27 mouse cellular contexts compared by ENCODE assay signal in genomic region chr13:56444112-56444511, GRCm38 (mm10). TPM values are rescaled to one million over a fixed set of nuclear protein-coding genes. Genes with fewer than 3 reads are reported as not detected.
DNase-seq lines count a peak whose midpoint lies in the region; ATAC-seq and TF ChIP-seq lines count a peak whose summit lies in the region.
"Had no signal": no experiment of that assay in that cellular context is flagged by ENCODE, and none has a peak within 500 bp of the region (broad histone marks: within the 10 kb centered on the region; RNA-seq: fewer than 3 reads in every experiment).

No protein-coding gene starts in this region.

- H3K9ac ChIP-seq in forebrain, embryonic 11.5 days (ENCODE audit: low read length): no peak overlapping the region
- H3K9ac ChIP-seq in forebrain, embryonic 15.5 days (replicated peaks): no peak overlapping the region
- no peak overlapping the region for H3K9ac ChIP-seq in midbrain, embryonic 15.5 days
- H3K9ac ChIP-seq: embryonic facial prominence, embryonic 13.5 days; forebrain, embryonic 13.5 days; forebrain, postnatal 0 days; hindbrain, embryonic 12.5 days; hindbrain, embryonic 15.5 days; intestine, embryonic 15.5 days had no signal

- H3K4me2 ChIP-seq in forebrain, embryonic 11.5 days (ENCODE audit: low read depth, low read length, severe bottlenecking): no peak overlapping the region
- H3K4me2 ChIP-seq in forebrain, embryonic 15.5 days (replicated peaks): no peak overlapping the region
- no peak overlapping the region for H3K4me2 ChIP-seq in midbrain, embryonic 15.5 days
- H3K4me2 ChIP-seq: embryonic facial prominence, embryonic 13.5 days; forebrain, embryonic 13.5 days; heart, embryonic 11.5 days; hindbrain, embryonic 12.5 days; hindbrain, embryonic 15.5 days; intestine, embryonic 15.5 days had no signal

- peaks cover 11% of the 10 kb centered on the region for H3K27me3 ChIP-seq in forebrain, embryonic 11.5 days (ENCODE audit: control insufficient read depth, insufficient read depth, low read length)
- H3K27me3 ChIP-seq in forebrain, embryonic 15.5 days: peaks cover 30% of the 10 kb centered on the region
- H3K27me3 ChIP-seq in small intestine, adult 2 months (ENCODE audit: control insufficient read depth, insufficient read depth, low read length): peaks cover 5% of the 10 kb centered on the region; the same call in 1 of the 2 replicates
- peaks cover 19% of the 10 kb centered on the region for H3K27me3 ChIP-seq in midbrain, embryonic 15.5 days (replicated peaks)

- no peaks in the 10 kb centered on the region for H3K4me1 ChIP-seq in forebrain, embryonic 11.5 days (replicated peaks; ENCODE audit: control insufficient read depth, insufficient read depth, low read length)
- peaks cover 8% of the 10 kb centered on the region for H3K4me1 ChIP-seq in forebrain, embryonic 15.5 days
- H3K4me1 ChIP-seq in small intestine, adult 2 months (ENCODE audit: control insufficient read depth, insufficient read depth, insufficient read length, low read length): peaks cover 2% of the 10 kb centered on the region; the same call in 1 of the 2 replicates
- 0 out of 2 replicates have a peak, but pooled peaks cover 4% of the 10 kb centered on the region for H3K4me1 ChIP-seq in midbrain, embryonic 15.5 days
- H3K4me1 ChIP-seq: intestine, embryonic 15.5 days had no signal

- peak; percentile 2 for DNase-seq in forebrain, embryonic 11.5 days (ENCODE audit: low spot score)
- peak; percentile 76 for DNase-seq in Muller cell, postnatal 12 days (ENCODE audit: inconsistent ontology term)
- no peak for DNase-seq in embryo, embryonic 11 days
- DNase-seq: adrenal gland, postnatal 10 days; adrenal gland, postnatal 36 days; cerebellum, adult 2 months; cerebellum, adult 9-11 months; cerebellum, postnatal 25 days; forebrain, postnatal 0 days; gastrocnemius, adult 2 months; gastrocnemius, postnatal 14 days; kidney, adult 11 months had no signal

- TF ChIP-seq POLR2A in small intestine, adult 2 months (IDR thresholded peaks at IDR 0.05; ENCODE audit: low read depth, low read length): no peak

- no peaks in the 10 kb centered on the region for H3K36me3 ChIP-seq in forebrain, embryonic 11.5 days (ENCODE audit: control insufficient read depth, insufficient read depth, low read length)
- H3K36me3 ChIP-seq in forebrain, embryonic 15.5 days: no peaks in the 10 kb centered on the region
- H3K36me3 ChIP-seq in small intestine, adult 2 months (ENCODE audit: control insufficient read depth, insufficient read depth, low read length): no peaks in the 10 kb centered on the region
- H3K36me3 ChIP-seq in midbrain, embryonic 15.5 days (replicated peaks): no peaks in the 10 kb centered on the region
- H3K36me3 ChIP-seq: embryonic facial prominence, embryonic 10.5 days; embryonic facial prominence, embryonic 13.5 days; G1E; hindbrain, embryonic 12.5 days; hindbrain, embryonic 15.5 days; intestine, embryonic 15.5 days had no signal

- WGBS in forebrain, embryonic 11.5 days: 87% methylated on average over 3 of the region's 3 CpGs
- 89% methylated on average over 3 of the region's 3 CpGs for WGBS in forebrain, embryonic 15.5 days
- 75% methylated on average over 3 of the region's 3 CpGs for WGBS in small intestine, adult 2 months
- WGBS in midbrain, embryonic 15.5 days: 91% methylated on average over 3 of the region's 3 CpGs

- ATAC-seq in forebrain, embryonic 11.5 days (replicated peaks; ENCODE audit: low FRiP score): no peak
- ATAC-seq in forebrain, embryonic 15.5 days (replicated peaks): no peak
- ATAC-seq in midbrain, embryonic 15.5 days (replicated peaks): no peak
- ATAC-seq: forebrain, embryonic 13.5 days; forebrain, postnatal 0 days had no signal

- H3K4me3 ChIP-seq in forebrain, embryonic 11.5 days (ENCODE audit: low read depth, low read length): no peak overlapping the region
- no peak overlapping the region for H3K4me3 ChIP-seq in forebrain, embryonic 15.5 days
- H3K4me3 ChIP-seq in small intestine, adult 2 months (ENCODE audit: low read depth, low read length): no peak overlapping the region
- H3K4me3 ChIP-seq in midbrain, embryonic 15.5 days: no peak overlapping the region
- H3K4me3 ChIP-seq: embryonic facial prominence, embryonic 10.5 days; embryonic facial prominence, embryonic 13.5 days; erythroblast, embryonic 14.5 days; forebrain, embryonic 13.5 days; gastrocnemius, adult 2 months; hindbrain, embryonic 12.5 days; hindbrain, embryonic 15.5 days; intestine, embryonic 15.5 days had no signal

- no peak for TF ChIP-seq CTCF in small intestine, adult 2 months (IDR thresholded peaks at IDR 0.05; ENCODE audit: extremely low read depth, insufficient read length, insufficient replicate concordance, low read depth, low read length)

- no peak overlapping the region for H3K27ac ChIP-seq in forebrain, embryonic 11.5 days (ENCODE audit: low read depth, low read length)
- H3K27ac ChIP-seq in forebrain, embryonic 15.5 days (replicated peaks): no peak overlapping the region
- H3K27ac ChIP-seq in small intestine, adult 2 months (ENCODE audit: insufficient read depth, low read depth, low read length): 0 out of 2 replicates have a peak overlapping the region, but pooled peaks have one; percentile 66
- no peak overlapping the region for H3K27ac ChIP-seq in midbrain, embryonic 15.5 days
- H3K27ac ChIP-seq: embryonic facial prominence, embryonic 10.5 days; embryonic facial prominence, embryonic 13.5 days; forebrain, embryonic 13.5 days; gastrocnemius, adult 2 months; hindbrain, embryonic 12.5 days; hindbrain, embryonic 15.5 days; intestine, embryonic 15.5 days had no signal

- no peaks in the 10 kb centered on the region for H3K9me3 ChIP-seq in forebrain, embryonic 11.5 days (ENCODE audit: control insufficient read depth, low read length)
- no peaks in the 10 kb centered on the region for H3K9me3 ChIP-seq in forebrain, embryonic 15.5 days
- no peaks in the 10 kb centered on the region for H3K9me3 ChIP-seq in midbrain, embryonic 15.5 days
- H3K9me3 ChIP-seq: embryonic facial prominence, embryonic 10.5 days; embryonic facial prominence, embryonic 13.5 days; forebrain, embryonic 13.5 days; hindbrain, embryonic 12.5 days; hindbrain, embryonic 15.5 days; intestine, embryonic 15.5 days had no signal

RNA-seq across cellular contexts. Expression of gene Slc25a48, which starts 6.0 kb away (rescaled TPM):
- polyA plus RNA-seq in forebrain, embryonic 11.5 days (2014; fragmentation: Nextera tagmentation; extraction: Ambion mirVana): not detected in 2 replicates
- not detected in 2 replicates for polyA plus RNA-seq in forebrain, embryonic 15.5 days (2015; fragmentation: Nextera tagmentation; extraction: Ambion mirVana)
- polyA plus RNA-seq in small intestine, adult 2 months (2012; rRNA removed): 0.25 and 0.43 TPM in 2 replicates
- polyA plus RNA-seq in midbrain, embryonic 15.5 days (2015; fragmentation: Nextera tagmentation; extraction: Ambion mirVana): 0.05 TPM in 1 of 2 replicates, not detected in the other
- polyA plus RNA-seq: embryonic facial prominence, embryonic 10.5 days; forebrain, embryonic 13.5 days; G1E; heart, embryonic 14.5 days; heart, postnatal 0 days; hindbrain, embryonic 12.5 days; hindbrain, embryonic 15.5 days had no signal

RNA-seq across cellular contexts. Expression of gene Gm3045, which starts 17.7 kb away (rescaled TPM):
- polyA plus RNA-seq in forebrain, embryonic 11.5 days (2014; fragmentation: Nextera tagmentation; extraction: Ambion mirVana): not detected in 2 replicates
- not detected in 2 replicates for polyA plus RNA-seq in forebrain, embryonic 15.5 days (2015; fragmentation: Nextera tagmentation; extraction: Ambion mirVana)
- polyA plus RNA-seq in small intestine, adult 2 months (2012; rRNA removed): not detected in 2 replicates
- polyA plus RNA-seq in midbrain, embryonic 15.5 days (2015; fragmentation: Nextera tagmentation; extraction: Ambion mirVana): not detected in 2 replicates
- polyA plus RNA-seq: cerebellum, adult 2 months; embryonic facial prominence, embryonic 10.5 days; embryonic facial prominence, embryonic 13.5 days; erythroblast, embryonic 14.5 days; forebrain, embryonic 13.5 days; forebrain, postnatal 0 days; frontal cortex, adult 2 months; G1E; heart, embryonic 11.5 days; heart, embryonic 14.5 days; heart, postnatal 0 days; hindbrain, embryonic 12.5 days; hindbrain, embryonic 15.5 days; intestine, embryonic 15.5 days had no signal

RNA-seq across cellular contexts. Expression of gene Il9, which starts 37.9 kb away (rescaled TPM):
- not detected in 2 replicates for polyA plus RNA-seq in forebrain, embryonic 11.5 days (2014; fragmentation: Nextera tagmentation; extraction: Ambion mirVana)
- polyA plus RNA-seq in forebrain, embryonic 15.5 days (2015; fragmentation: Nextera tagmentation; extraction: Ambion mirVana): not detected in 2 replicates
- not detected in 2 replicates for polyA plus RNA-seq in small intestine, adult 2 months (2012; rRNA removed)
- not detected in 2 replicates for polyA plus RNA-seq in midbrain, embryonic 15.5 days (2015; fragmentation: Nextera tagmentation; extraction: Ambion mirVana)
- polyA plus RNA-seq: cerebellum, adult 2 months; embryonic facial prominence, embryonic 10.5 days; embryonic facial prominence, embryonic 13.5 days; erythroblast, embryonic 14.5 days; forebrain, embryonic 13.5 days; forebrain, postnatal 0 days; frontal cortex, adult 2 months; G1E; heart, embryonic 11.5 days; heart, embryonic 14.5 days; heart, postnatal 0 days; hindbrain, embryonic 12.5 days; hindbrain, embryonic 15.5 days; intestine, embryonic 15.5 days had no signal
